Mouse (Mus musculus): ENCODE measurements around the gene Necap2. TPM values are rescaled to one million over a fixed set of nuclear protein-coding genes. Genes with fewer than 3 reads are reported as not detected.

Gene Necap2
- polyA plus RNA-seq, 1 experiment from 2014 or later, result 119 TPM

DNA sequence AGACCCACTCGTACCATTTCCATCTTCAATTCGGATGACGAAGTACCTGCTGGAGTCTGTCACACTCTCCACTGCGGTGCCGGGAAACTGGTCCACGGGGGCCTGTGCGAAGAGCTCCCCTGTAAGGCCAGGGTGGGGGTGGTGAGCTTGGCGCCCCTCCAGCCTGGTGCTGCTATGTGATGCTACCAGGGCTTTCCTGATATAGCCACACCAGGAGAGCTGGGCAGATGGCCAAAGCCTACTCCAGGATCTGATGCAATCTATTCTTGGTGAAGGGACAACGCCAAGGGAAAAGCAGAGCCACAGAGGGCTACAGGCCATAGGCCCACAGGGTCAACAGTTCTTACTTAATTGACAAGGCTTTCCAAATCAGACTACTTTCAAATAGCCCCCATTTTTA, 4.5 kb downstream of the Necap2 start:
- Histone ChIP-seq H3K36me3 (peaks cover 71% of the 10 kb centered on the region), H3K4me1 (replicated peaks) (peaks cover 86% of the 10 kb centered on the region), H3K9ac (peak overlapping the region; percentile 97), H3K27ac (peak overlapping the region; percentile 98), H3K4me3 (replicated peaks) (peak overlapping the region; percentile 98), H3K9me3 (replicated peaks) (no peaks in the 10 kb centered on the region), H3K27me3 (no peaks in the 10 kb centered on the region), H3K4me2 (peak overlapping the region; percentile 95)
- 75% methylated on average over 9 of the region's 9 CpGs for WGBS (ENCODE audit: insufficient replicate concordance)
- ATAC-seq (ENCODE audit: low read depth), result no peak
- no peak for DNase-seq

DNA sequence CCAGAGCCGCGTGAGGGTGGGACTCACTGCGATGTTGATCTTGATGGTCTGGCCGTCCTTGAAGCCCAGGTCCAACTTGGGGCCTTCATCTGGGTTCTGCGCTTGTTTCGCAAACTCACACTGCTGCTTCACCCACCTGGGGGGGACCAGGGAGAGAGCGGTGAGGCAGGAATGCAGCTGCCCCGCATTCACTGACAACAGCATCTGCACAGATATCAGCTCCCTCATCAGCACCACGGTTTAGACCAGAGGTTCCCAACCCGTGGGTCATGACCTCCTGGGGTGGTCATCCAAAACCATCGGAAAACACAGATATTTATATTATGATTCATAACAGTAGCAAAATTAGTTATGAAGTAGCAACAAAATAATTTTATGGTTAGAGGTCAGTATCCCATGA, 5.7 kb downstream of the Necap2 start:
- H3K4me1 ChIP-seq (replicated peaks), result peaks cover 95% of the 10 kb centered on the region
- H3K9ac ChIP-seq, result no peak overlapping the region; the same call in 1 of the 2 replicates
- no peaks in the 10 kb centered on the region for H3K27me3 ChIP-seq
- no peak overlapping the region for H3K4me2 ChIP-seq
- ATAC-seq (ENCODE audit: low read depth) (no peak), DNase-seq (no peak)
- 86% methylated on average over 11 of the region's 11 CpGs for WGBS (ENCODE audit: insufficient replicate concordance)
- no peak overlapping the region for H3K27ac ChIP-seq
- peaks cover 83% of the 10 kb centered on the region for H3K36me3 ChIP-seq
- no peaks in the 10 kb centered on the region for H3K9me3 ChIP-seq (replicated peaks)
- no peak overlapping the region for H3K4me3 ChIP-seq (replicated peaks)

DNA sequence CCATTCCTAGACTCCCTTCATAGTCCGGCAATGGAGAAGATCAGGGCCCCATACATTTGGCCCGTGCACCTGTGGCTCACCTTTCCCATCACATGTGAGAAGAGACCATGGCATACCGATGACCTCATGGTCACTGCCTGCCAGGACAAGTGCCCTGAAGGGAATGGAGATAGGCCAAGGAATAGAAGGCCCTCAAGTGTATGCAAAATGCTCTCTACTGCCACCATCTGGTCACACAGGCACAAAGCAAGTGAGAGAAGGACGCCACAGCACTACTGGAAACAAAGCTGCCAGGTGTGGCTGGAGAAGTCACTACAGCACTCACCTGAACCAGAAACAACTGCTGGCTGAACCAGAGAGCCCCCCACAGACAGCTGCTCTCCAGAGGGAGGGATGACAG, 8.4 kb downstream of the Necap2 start:
- no peaks in the 10 kb centered on the region for H3K27me3 ChIP-seq
- peak overlapping the region; percentile 83 for H3K27ac ChIP-seq
- H3K4me1 ChIP-seq (replicated peaks), result peaks cover 75% of the 10 kb centered on the region
- H3K4me2 ChIP-seq, result 0 out of 2 replicates have a peak overlapping the region, but pooled peaks have one; percentile 43
- peaks cover 98% of the 10 kb centered on the region for H3K36me3 ChIP-seq
- no peak for ATAC-seq (ENCODE audit: low read depth)
- H3K4me3 ChIP-seq (replicated peaks), result no peak overlapping the region
- no peak for DNase-seq
- H3K9ac ChIP-seq, result 0 out of 2 replicates have a peak overlapping the region, but pooled peaks have one; percentile 12
- no peaks in the 10 kb centered on the region for H3K9me3 ChIP-seq (replicated peaks)
- WGBS (ENCODE audit: insufficient replicate concordance), result 49% methylated on average over 4 of the region's 4 CpGs

DNA sequence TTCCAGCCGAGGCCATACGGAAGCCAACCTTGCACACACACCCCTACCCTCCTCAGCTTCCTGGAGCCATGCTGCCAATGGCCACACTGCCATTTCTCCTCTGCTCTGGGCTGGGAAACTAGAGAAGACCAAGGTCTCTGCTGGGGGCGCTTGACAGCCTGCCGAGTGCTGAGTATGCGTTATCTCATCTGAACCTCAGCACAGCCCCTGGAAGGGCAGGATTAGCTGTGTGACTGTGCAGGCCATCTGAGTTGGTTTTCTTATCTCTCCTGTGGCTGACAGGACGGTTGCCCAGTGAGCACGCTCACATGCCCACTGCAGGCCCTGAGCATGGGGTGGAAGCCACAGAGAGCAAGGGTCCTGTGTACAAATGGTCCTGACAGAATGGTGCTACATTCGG, 9.5 kb downstream of the Necap2 start:
- Histone ChIP-seq H3K4me3 (replicated peaks) (peak overlapping the region; percentile 6), H3K27ac (peak overlapping the region; percentile 83), H3K4me2 (peak overlapping the region; percentile 43), H3K9ac (peak overlapping the region; percentile 65), H3K27me3 (no peaks in the 10 kb centered on the region), H3K36me3 (peaks cover 91% of the 10 kb centered on the region), H3K9me3 (replicated peaks) (no peaks in the 10 kb centered on the region), H3K4me1 (replicated peaks) (peaks cover 64% of the 10 kb centered on the region)
- ATAC-seq (ENCODE audit: low read depth), result peak; percentile 88
- 21% methylated on average over 8 of the region's 8 CpGs for WGBS (ENCODE audit: insufficient replicate concordance)
- DNase-seq, result peak; percentile 29

DNA sequence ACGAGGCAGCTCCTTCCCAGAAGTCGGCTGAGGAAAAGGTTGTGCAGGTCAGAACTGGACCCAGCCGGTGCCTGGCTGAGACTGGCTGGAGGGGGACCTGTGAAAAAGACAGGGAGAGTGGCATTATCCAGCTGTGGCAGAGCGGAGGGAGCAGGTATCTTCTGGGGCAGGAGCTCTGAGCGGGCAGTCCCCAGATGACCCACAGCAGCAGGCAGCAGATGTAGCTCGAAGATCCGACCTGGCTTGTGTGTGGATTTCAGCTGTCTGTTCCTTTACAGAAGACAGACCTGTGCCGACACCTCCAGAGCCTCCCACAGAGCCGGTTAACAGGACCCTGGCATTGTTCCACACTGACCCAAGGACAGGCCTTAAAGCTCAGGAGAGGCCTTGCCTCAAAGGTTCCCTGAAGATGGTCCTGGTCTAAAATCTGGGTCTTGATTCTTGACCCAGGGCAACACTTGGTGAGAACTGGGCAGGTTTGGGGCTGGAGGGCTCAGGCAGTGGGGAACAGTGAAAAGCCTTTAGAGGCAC, 10.6 kb downstream of the Necap2 start:
- Histone ChIP-seq H3K4me2 (no peak overlapping the region), H3K4me3 (replicated peaks) (no peak overlapping the region), H3K27ac (peak overlapping the region; percentile 83), H3K9ac (peak overlapping the region; percentile 65), H3K9me3 (replicated peaks) (no peaks in the 10 kb centered on the region), H3K36me3 (peaks cover 80% of the 10 kb centered on the region), H3K27me3 (no peaks in the 10 kb centered on the region), H3K4me1 (replicated peaks) (peaks cover 54% of the 10 kb centered on the region)
- WGBS (ENCODE audit: insufficient replicate concordance), result 83% methylated on average over 9 of the region's 9 CpGs
- ATAC-seq (ENCODE audit: low read depth) (no peak), DNase-seq (no peak)

DNA sequence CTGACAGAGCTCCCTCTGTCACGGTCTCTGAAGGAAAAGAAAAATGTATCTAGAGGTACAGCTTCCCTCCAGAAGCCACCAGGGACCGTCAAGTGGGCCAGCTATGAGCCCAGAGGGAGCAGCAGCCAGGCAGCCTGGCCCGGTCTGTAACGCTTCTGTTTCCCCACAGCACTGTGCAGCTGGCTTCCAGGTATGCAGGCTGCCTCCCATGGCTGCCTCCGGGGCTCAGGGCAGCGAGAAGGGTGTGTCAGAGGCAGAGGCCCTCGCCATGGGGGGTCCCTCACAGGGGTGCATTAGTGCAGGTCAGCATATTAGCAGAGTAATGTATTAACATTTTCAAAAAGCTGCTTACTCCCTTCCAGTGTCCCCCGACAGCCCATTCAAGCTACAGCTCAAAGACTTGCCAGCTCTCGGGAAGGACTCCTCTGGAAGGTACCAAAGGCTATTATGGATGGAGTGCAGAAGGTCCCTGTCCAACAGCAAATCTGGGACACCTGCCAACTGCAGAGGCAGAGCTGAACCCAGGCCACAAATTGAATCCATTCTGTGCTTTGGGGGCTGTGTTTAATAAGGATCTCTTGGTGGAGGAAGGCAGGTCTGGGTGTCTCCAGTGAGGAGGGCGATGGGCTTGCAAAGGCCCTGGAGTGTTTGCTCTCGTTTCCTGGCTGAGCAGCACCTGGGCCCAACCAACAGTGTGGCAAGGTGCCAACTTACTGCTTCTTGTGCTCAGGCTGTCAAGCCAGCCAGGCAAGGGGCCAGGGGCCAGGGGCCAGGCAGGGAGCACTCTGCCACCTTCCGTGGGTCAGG, 11.2 kb downstream of the Necap2 start:
- Histone ChIP-seq H3K9ac (no peak overlapping the region), H3K27me3 (no peaks in the 10 kb centered on the region), H3K9me3 (replicated peaks) (no peaks in the 10 kb centered on the region), H3K36me3 (peaks cover 73% of the 10 kb centered on the region), H3K4me1 (replicated peaks) (peaks cover 47% of the 10 kb centered on the region), H3K27ac (peak overlapping the region; percentile 83), H3K4me2 (no peak overlapping the region), H3K4me3 (replicated peaks) (no peak overlapping the region)
- DNase-seq (no peak), ATAC-seq (ENCODE audit: low read depth) (no peak)
- 82% methylated on average over 12 of the region's 12 CpGs for WGBS (ENCODE audit: insufficient replicate concordance)

DNA sequence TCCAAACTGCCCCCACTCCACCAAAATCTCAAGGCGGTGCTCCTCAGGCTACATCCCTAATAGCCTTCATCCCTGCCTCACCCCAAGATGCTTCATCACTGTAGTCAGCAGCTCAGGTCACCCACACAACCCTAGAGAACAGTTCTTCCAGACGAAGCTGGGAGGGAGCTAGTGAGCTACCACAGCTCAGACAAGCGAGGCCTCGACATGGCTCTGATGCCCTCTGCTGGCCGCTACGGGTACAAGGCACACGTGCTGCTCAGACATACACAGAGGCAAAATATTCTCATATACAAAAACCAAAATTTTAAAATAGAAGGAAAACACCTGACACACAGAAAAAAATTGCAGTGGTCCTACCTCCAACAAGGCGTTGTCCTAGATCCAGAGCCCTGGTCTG, 13.0 kb downstream of the Necap2 start:
- Histone ChIP-seq H3K4me3 (replicated peaks) (no peak overlapping the region), H3K27ac (no peak overlapping the region), H3K27me3 (no peaks in the 10 kb centered on the region), H3K9me3 (replicated peaks) (no peaks in the 10 kb centered on the region), H3K9ac (no peak overlapping the region), H3K36me3 (peaks cover 55% of the 10 kb centered on the region), H3K4me1 (replicated peaks) (peaks cover 45% of the 10 kb centered on the region), H3K4me2 (no peak overlapping the region)
- 7% methylated on average over 8 of the region's 8 CpGs for WGBS (ENCODE audit: insufficient replicate concordance)
- no peak for ATAC-seq (ENCODE audit: low read depth)
- DNase-seq, result peak; percentile 18

DNA sequence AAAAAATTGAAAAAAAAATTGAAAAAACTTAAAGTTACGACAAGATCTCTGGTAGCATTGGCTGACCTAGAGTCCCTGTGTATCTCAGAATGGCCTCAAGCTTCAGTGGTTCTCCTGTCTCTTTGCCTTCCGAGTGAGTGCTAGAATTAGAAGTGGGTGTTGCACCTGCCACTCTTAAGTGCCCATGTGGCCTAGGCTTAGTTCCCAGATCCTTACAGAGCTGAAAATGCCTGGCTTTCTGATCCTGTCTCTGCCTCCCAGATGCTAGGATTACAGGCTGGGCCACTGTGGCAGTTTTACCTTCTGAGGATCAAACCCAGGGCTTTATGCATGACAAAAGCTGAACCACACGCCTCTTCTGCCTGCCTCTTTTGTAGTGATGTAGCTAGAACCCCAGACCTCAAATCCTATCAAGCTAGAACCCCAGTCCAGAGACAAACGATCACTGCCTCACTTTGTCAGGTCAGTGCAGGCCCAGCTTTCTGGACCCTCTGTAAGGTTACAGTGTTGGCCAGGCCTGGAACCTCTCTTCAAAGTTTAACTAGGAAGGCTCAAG, 14.0 kb downstream of the Necap2 start:
- Histone ChIP-seq H3K4me1 (replicated peaks) (peaks cover 43% of the 10 kb centered on the region), H3K9ac (no peak overlapping the region; the same call in 1 of the 2 replicates), H3K27ac (no peak overlapping the region), H3K9me3 (replicated peaks) (no peaks in the 10 kb centered on the region), H3K27me3 (no peaks in the 10 kb centered on the region), H3K4me2 (no peak overlapping the region), H3K4me3 (replicated peaks) (no peak overlapping the region), H3K36me3 (peaks cover 46% of the 10 kb centered on the region)
- ATAC-seq (ENCODE audit: low read depth) (no peak), DNase-seq (no peak)
- 82% methylated on average over 4 of the region's 4 CpGs for WGBS (ENCODE audit: insufficient replicate concordance)

DNA sequence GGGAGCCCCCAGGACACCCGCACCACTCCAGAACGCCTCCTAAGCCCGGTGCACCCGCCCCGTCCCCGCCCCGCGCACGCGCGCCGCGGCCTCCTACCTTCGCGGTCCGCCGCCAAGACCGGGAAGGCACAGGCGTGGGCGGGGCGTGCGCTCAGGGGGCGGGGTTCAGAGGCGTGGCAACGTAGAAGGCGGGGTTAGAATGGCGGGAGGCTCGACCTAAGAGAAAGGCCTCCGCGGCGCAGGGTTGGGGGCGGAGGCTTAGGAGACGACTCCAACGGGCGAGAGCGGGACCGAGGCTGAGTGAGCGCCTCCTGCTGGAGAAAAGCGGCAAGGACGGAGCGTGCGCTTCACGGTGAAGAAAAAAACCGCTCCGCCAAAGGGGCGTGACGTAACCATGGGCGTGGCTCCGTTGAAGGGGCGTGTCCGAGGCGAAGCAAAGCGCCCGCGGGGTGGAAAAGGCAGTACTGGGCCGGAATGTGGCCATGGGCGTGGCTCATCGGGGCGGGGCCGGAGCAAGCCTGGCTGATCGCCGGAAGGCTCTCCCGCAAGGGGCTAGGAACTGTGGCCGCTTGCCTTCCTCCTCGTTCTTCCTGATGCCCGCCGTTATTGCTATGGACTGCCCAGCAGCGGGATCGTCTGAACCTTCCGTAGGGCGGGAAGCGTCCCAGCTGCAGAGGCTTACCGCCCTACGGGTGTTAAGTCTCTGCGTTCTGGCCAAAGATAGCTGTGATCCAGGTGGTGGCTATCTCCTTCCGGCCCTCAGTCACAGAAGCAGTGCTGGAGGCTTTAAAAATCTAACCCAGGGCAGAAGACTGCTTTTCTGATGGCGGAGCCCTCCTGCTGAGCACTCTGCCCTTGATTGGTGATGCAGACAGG, 17.5 kb downstream of the Necap2 start, which contains the start of gene Crocc:
Crocc (minus strand) TSS at position 125 of the 876 bp plus-strand sequence.
- Histone ChIP-seq H3K27ac (peak within 1 kb of the TSS; percentile 82), H3K4me2 (peak within 1 kb of the TSS; percentile 93), H3K27me3 (no peaks in the 10 kb centered on the region), H3K36me3 (peaks cover 11% of the 10 kb centered on the region), H3K4me3 (replicated peaks) (peak within 1 kb of the TSS; percentile 69), H3K9me3 (replicated peaks) (no peaks in the 10 kb centered on the region), H3K4me1 (replicated peaks) (peaks cover 22% of the 10 kb centered on the region), H3K9ac (peak within 1 kb of the TSS; percentile 76)
- WGBS (ENCODE audit: insufficient replicate concordance), result under 1% methylated on average over 77 of the region's 77 CpGs
- DNase-seq (peak; percentile 92), ATAC-seq (ENCODE audit: low read depth) (peak; percentile 90)

DNA sequence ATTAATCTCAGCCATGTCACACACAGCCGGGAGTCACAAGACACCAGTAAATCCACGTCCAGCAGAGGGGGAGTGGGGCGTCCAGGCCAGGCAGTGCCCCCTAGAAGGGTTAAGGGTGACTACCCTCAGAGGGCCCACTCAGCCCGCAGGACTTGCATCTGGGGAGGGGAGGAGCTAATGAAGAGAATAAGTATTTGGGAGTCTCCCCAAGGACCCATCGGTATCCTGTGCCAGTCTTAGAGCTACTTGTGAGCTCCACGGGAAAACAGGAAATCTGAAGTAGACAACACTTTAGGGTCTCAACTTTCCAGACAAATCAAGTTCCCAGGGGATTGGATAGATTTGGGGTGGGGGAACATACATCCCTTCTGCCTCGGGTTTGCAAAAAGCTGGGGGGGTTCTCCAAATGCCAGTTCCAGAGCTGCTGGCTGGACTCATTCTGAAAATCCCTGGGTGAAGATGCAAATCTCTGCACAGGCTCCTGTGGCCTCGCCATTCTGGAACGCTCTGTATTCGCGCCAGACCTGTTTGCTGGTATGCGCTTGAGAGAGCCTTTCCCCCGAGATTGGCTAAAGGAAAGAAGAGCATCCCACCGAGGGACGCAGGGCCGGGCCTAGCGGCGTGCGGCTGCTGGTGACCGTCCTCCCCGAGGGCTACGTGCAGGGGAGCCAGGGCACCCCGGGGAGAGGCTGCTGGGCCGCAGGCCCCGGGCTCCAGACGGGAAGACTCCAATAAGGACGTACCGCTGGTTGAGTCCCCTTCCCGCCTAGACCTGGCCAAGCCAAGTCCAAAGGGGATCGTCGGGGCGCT, 18.3 kb downstream of the Necap2 start:
- WGBS (ENCODE audit: insufficient replicate concordance), result 6% methylated on average over 32 of the region's 32 CpGs
- ATAC-seq (ENCODE audit: low read depth) (peak; percentile 43), DNase-seq (no peak)
- Histone ChIP-seq H3K27me3 (no peaks in the 10 kb centered on the region), H3K4me2 (peak overlapping the region; percentile 93), H3K4me1 (replicated peaks) (peaks cover 19% of the 10 kb centered on the region), H3K36me3 (peaks cover 5% of the 10 kb centered on the region), H3K27ac (peak overlapping the region; percentile 62), H3K9ac (peak overlapping the region; percentile 76), H3K9me3 (replicated peaks) (no peaks in the 10 kb centered on the region), H3K4me3 (replicated peaks) (peak overlapping the region; percentile 69)

All from liver, embryonic 13.5 days (tissue).